Mouse (Mus musculus) induced T-regulatory cell, adult 2 months (primary cell): Measurements from ENCODE around the gene Skor1.

Source experiments
- DNase-seq: peaks from one replicate; pipeline ENCODE4 v3.0.0-alpha.2; 2012; ENCODE audit warnings: low read depth

The Skor1 gene

GRCm38 (mm10) chr9:63148410-63149371 is at the start of gene Skor1:
Skor1 (minus strand) TSS chr9:63148961.
- DNase-seq: no peak

- DNase-seq: no peak
Observed at GRCm38 (mm10) chr9:63197252-63197651, 48.5 kb upstream of the Skor1 start.

GRCm38 (mm10) chr9:63196114-63196682 is 47.4 kb upstream of the Skor1 start:
- DNase-seq: no peak

- no peak for DNase-seq
Observed at GRCm38 (mm10) chr9:63195523-63195922, 46.8 kb upstream of the Skor1 start.

GRCm38 (mm10) chr9:63194791-63195190 is 46.0 kb upstream of the Skor1 start:
- DNase-seq: no peak

- no peak for DNase-seq
Observed at GRCm38 (mm10) chr9:63192809-63193208, 44.0 kb upstream of the Skor1 start.

- DNase-seq: no peak
Observed at GRCm38 (mm10) chr9:63187310-63187709, 38.5 kb upstream of the Skor1 start.

- no peak for DNase-seq
Observed at GRCm38 (mm10) chr9:63185249-63185648, 36.5 kb upstream of the Skor1 start.

- DNase-seq: no peak
Observed at GRCm38 (mm10) chr9:63183864-63184263, 35.1 kb upstream of the Skor1 start.

GRCm38 (mm10) chr9:63182306-63182960 is 33.7 kb upstream of the Skor1 start:
- DNase-seq: no peak

- DNase-seq: no peak
Observed at GRCm38 (mm10) chr9:63181337-63182178, 32.8 kb upstream of the Skor1 start.

- no peak for DNase-seq
Observed at GRCm38 (mm10) chr9:63178296-63178695, 29.5 kb upstream of the Skor1 start.

- peak; percentile 7 for DNase-seq
Observed at GRCm38 (mm10) chr9:63174001-63174721, 25.4 kb upstream of the Skor1 start.

- no peak for DNase-seq
Observed at GRCm38 (mm10) chr9:63171951-63172350, 23.2 kb upstream of the Skor1 start.

- DNase-seq: no peak
Observed at GRCm38 (mm10) chr9:63169127-63169526, 20.4 kb upstream of the Skor1 start.

- DNase-seq: no peak
Observed at GRCm38 (mm10) chr9:63165070-63165469, 16.3 kb upstream of the Skor1 start.

- DNase-seq: no peak
Observed at GRCm38 (mm10) chr9:63163756-63164155, 15.0 kb upstream of the Skor1 start.

GRCm38 (mm10) chr9:63151949-63152348 is 3.2 kb upstream of the Skor1 start:
- DNase-seq: no peak

GRCm38 (mm10) chr9:63151072-63151870 is 2.5 kb upstream of the Skor1 start:
- peak; percentile 37 for DNase-seq

- no peak for DNase-seq
Observed at GRCm38 (mm10) chr9:63150086-63150800, 1.5 kb upstream of the Skor1 start.
